Mouse (Mus musculus) stomach, embryonic 14.5 days (tissue): ENCODE measurements around the gene Zfp800. TPM values are rescaled to one million over a fixed set of nuclear protein-coding genes. Genes with fewer than 3 reads are reported as not detected.

Experiments used
- ATAC-seq: fragments of 200-750 bp; cut with Nextera tagmentation; 2 replicates; pipeline ENCODE4 v1.8.0; 2017; ENCODE audit warnings: low read depth, moderate TSS enrichment; ENCODE audit not compliant: insufficient number of reproducible peaks, insufficient read depth, low FRiP score
- H3K27ac ChIP-seq: fragments of 300-500 bp; sonication (generic); 2 replicates; pipeline ENCODE4 v1.5.1; 2014; ENCODE audit warnings: mild to moderate bottlenecking, low read length, moderate library complexity, mixed read lengths
- H3K27me3 ChIP-seq: fragments of 300-500 bp; sonication (generic); 2 replicates; pipeline ENCODE4 v1.6.1; 2014; ENCODE audit warnings: low read length, control low read depth, mixed read lengths; ENCODE audit not compliant: control insufficient read depth, insufficient read depth
- H3K36me3 ChIP-seq: fragments of 300-500 bp; sonication (generic); 2 replicates; pipeline ENCODE4 v1.6.1; 2014; ENCODE audit warnings: mild to moderate bottlenecking, control low read depth, low read length, moderate library complexity, mixed read lengths; ENCODE audit not compliant: control insufficient read depth, insufficient read depth
- H3K4me1 ChIP-seq: fragments of 300-500 bp; sonication (generic); 2 replicates; pipeline ENCODE4 v1.6.1; 2014; ENCODE audit warnings: low read length, control low read depth, mixed read lengths; ENCODE audit not compliant: control insufficient read depth, insufficient read depth
- H3K4me2 ChIP-seq: fragments of 300-500 bp; sonication (generic); replicated peaks from 2 replicates; pipeline ENCODE4 v1.6.1; 2014; ENCODE audit warnings: low read depth, low read length, control low read depth
- H3K4me3 ChIP-seq: fragments of 300-500 bp; sonication (generic); 2 replicates; pipeline ENCODE4 v1.5.1; 2014; ENCODE audit warnings: low read depth, low read length, control low read depth
- H3K9ac ChIP-seq: fragments of 300-500 bp; sonication (generic); replicated peaks from 2 replicates; pipeline ENCODE4 v1.6.1; 2014; ENCODE audit warnings: low read depth, mild to moderate bottlenecking, control low read depth, low read length, moderate library complexity, mixed read lengths
- H3K9me3 ChIP-seq: fragments of 300-500 bp; sonication (generic); 2 replicates; pipeline ENCODE4 v1.6.1; 2016; ENCODE audit warnings: low read depth, low read length, control low read depth; ENCODE audit not compliant: control insufficient read depth
- WGBS: fragments of 180-500 bp; shearing (Covaris S2); extraction: QIAGEN DNeasy Blood & Tissue Kit; methylation state at CpG from one replicate; pipeline ENCODE4 v1.1.7; 2014; 5-methylcytosine and 5-hydroxymethylcytosine counted together
- polyA plus RNA-seq: library from polyadenylated mRNA; unstranded; fragments of >200 nt; fragmentation: Nextera tagmentation; extraction: Ambion mirVana; gene quantifications from 2 replicates; pipeline ENCODE4 v1.2.1, GENCODE M21; 2014

Gene Zfp800
- polyA plus RNA-seq, 1 experiment from 2014 or later = 23.3 TPM

- Histone ChIP-seq H3K4me2 (no peak overlapping the region), H3K27me3 (no peaks in the 10 kb centered on the region), H3K4me1 (no peaks in the 10 kb centered on the region), H3K9me3 (no peaks in the 10 kb centered on the region), H3K36me3 (no peaks in the 10 kb centered on the region), H3K27ac (no peak overlapping the region), H3K9ac (no peak overlapping the region), H3K4me3 (no peak overlapping the region)
- ATAC-seq = no peak
- WGBS = 77% methylated on average over 3 of the region's 3 CpGs
Observed at GRCm38 (mm10) chr6:28385169-28385568, 12.6 kb downstream of the Zfp800 start.

GRCm38 (mm10) chr6:28381983-28382382, 15.8 kb downstream of the Zfp800 start:
- H3K9me3 ChIP-seq = no peaks in the 10 kb centered on the region
- H3K4me1 ChIP-seq = no peaks in the 10 kb centered on the region
- 53% methylated on average over 4 of the region's 4 CpGs for WGBS
- H3K27me3 ChIP-seq = no peaks in the 10 kb centered on the region
- H3K9ac ChIP-seq = no peak overlapping the region
- H3K4me2 ChIP-seq = no peak overlapping the region
- no peak for ATAC-seq
- H3K36me3 ChIP-seq = no peaks in the 10 kb centered on the region
- H3K27ac ChIP-seq = no peak overlapping the region
- no peak overlapping the region for H3K4me3 ChIP-seq

GRCm38 (mm10) chr6:28369966-28370683, 27.7 kb downstream of the Zfp800 start:
- WGBS = 77% methylated on average over 6 of the region's 6 CpGs
- Histone ChIP-seq H3K27ac (no peak overlapping the region), H3K9me3 (no peaks in the 10 kb centered on the region), H3K4me3 (no peak overlapping the region), H3K27me3 (no peaks in the 10 kb centered on the region), H3K36me3 (no peaks in the 10 kb centered on the region), H3K9ac (no peak overlapping the region), H3K4me2 (no peak overlapping the region), H3K4me1 (no peaks in the 10 kb centered on the region)
- no peak for ATAC-seq

- ATAC-seq = no peak
- Histone ChIP-seq H3K27me3 (no peaks in the 10 kb centered on the region), H3K4me2 (no peak overlapping the region), H3K9me3 (no peaks in the 10 kb centered on the region), H3K4me3 (no peak overlapping the region), H3K9ac (no peak overlapping the region), H3K4me1 (no peaks in the 10 kb centered on the region), H3K36me3 (no peaks in the 10 kb centered on the region), H3K27ac (no peak overlapping the region)
- WGBS = 92% methylated on average over 9 of the region's 9 CpGs
Observed at GRCm38 (mm10) chr6:28367575-28367974, 30.2 kb downstream of the Zfp800 start.

- ATAC-seq = no peak
- H3K4me2 ChIP-seq = no peak overlapping the region
- no peaks in the 10 kb centered on the region for H3K4me1 ChIP-seq
- H3K27me3 ChIP-seq = no peaks in the 10 kb centered on the region
- no peak overlapping the region for H3K4me3 ChIP-seq
- H3K9me3 ChIP-seq = no peaks in the 10 kb centered on the region
- H3K27ac ChIP-seq = no peak overlapping the region
- WGBS = 74% methylated on average over 3 of the region's 3 CpGs
- no peak overlapping the region for H3K9ac ChIP-seq
- no peaks in the 10 kb centered on the region for H3K36me3 ChIP-seq
Observed at GRCm38 (mm10) chr6:28351066-28351465, 46.7 kb downstream of the Zfp800 start.

GRCm38 (mm10) chr6:28345677-28346076, 52.1 kb downstream of the Zfp800 start:
- ATAC-seq = no peak
- Histone ChIP-seq H3K27ac (no peak overlapping the region), H3K4me2 (no peak overlapping the region)

GRCm38 (mm10) chr6:28345181-28345580, 52.6 kb downstream of the Zfp800 start:
- Histone ChIP-seq H3K4me2 (no peak overlapping the region), H3K27ac (no peak overlapping the region), H3K36me3 (no peaks in the 10 kb centered on the region), H3K4me3 (no peak overlapping the region), H3K27me3 (no peaks in the 10 kb centered on the region), H3K9me3 (no peaks in the 10 kb centered on the region), H3K4me1 (no peaks in the 10 kb centered on the region), H3K9ac (no peak overlapping the region)
- 50% methylated on average over 7 of the region's 7 CpGs for WGBS
- ATAC-seq = no peak

More at GRCm38 (mm10) chr6:28345677-28346076, 52.1 kb downstream of the Zfp800 start:
- no peaks in the 10 kb centered on the region for H3K4me1 ChIP-seq
- H3K9ac ChIP-seq = no peak overlapping the region
- H3K4me3 ChIP-seq = no peak overlapping the region
- no peaks in the 10 kb centered on the region for H3K9me3 ChIP-seq
- H3K27me3 ChIP-seq = no peaks in the 10 kb centered on the region
- H3K36me3 ChIP-seq = no peaks in the 10 kb centered on the region

- Histone ChIP-seq H3K36me3 (no peaks in the 10 kb centered on the region), H3K9ac (no peak overlapping the region), H3K27me3 (no peaks in the 10 kb centered on the region), H3K4me3 (no peak overlapping the region), H3K9me3 (no peaks in the 10 kb centered on the region), H3K4me1 (no peaks in the 10 kb centered on the region), H3K4me2 (no peak overlapping the region), H3K27ac (no peak overlapping the region)
- ATAC-seq = no peak
- WGBS = 79% methylated on average over 5 of the region's 5 CpGs
Observed at GRCm38 (mm10) chr6:28342863-28343262, 54.9 kb downstream of the Zfp800 start.

GRCm38 (mm10) chr6:28341174-28341573, 56.6 kb downstream of the Zfp800 start:
- no peaks in the 10 kb centered on the region for H3K4me1 ChIP-seq
- no peaks in the 10 kb centered on the region for H3K9me3 ChIP-seq
- H3K27me3 ChIP-seq = no peaks in the 10 kb centered on the region
- H3K9ac ChIP-seq = no peak overlapping the region
- 90% methylated on average over 4 of the region's 4 CpGs for WGBS
- no peak for ATAC-seq
- no peak overlapping the region for H3K4me3 ChIP-seq
- H3K27ac ChIP-seq = no peak overlapping the region
- H3K4me2 ChIP-seq = no peak overlapping the region
- H3K36me3 ChIP-seq = no peaks in the 10 kb centered on the region
